Mouse (Mus musculus): Measurements from ENCODE around the gene Ntn5. TPM values are rescaled to one million over a fixed set of nuclear protein-coding genes. Genes with fewer than 3 reads are reported as not detected.

The Ntn5 gene
- total and polyA plus RNA-seq, 3 experiments = 0.08 to 0.57 TPM; not detected in 1

DNA sequence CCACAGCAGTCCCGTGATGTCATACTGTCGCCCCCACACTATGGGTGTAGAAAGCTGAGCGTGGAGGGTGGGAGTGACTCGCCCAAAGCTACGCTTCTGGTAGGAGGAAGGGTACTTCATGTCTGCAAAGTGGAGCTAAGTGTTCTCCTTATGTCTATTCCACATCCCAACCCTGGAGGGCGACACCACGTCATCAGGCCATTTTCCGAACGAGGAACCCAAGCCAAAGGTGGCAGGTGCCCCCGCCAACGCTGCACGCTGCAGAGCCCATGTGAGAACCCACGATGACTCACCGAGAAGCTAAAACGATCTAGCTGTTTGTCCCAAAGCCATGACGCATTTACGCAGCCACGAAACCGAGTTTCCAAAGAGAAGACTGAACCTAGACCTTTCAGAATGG is 58.5 kb downstream of the Ntn5 start:
- H3K36me3 ChIP-seq (replicated peaks in 1 of 2; ENCODE audit: control insufficient read depth in 1 of 2, insufficient read depth in 1 of 2, low read length in 1 of 2) = no peaks in the 10 kb centered on the region
- H3K27me3 ChIP-seq (replicated peaks) = peaks cover 12% of the 10 kb centered on the region
- peak overlapping the region; percentile 30; the same call in 1 of the 2 replicates for H3K4me2 ChIP-seq (ENCODE audit: insufficient read depth, low read depth, poor library complexity, severe bottlenecking)
- dilution Hi-C loops (cut with MboI; ENCODE audit: extremely low pct_ligation_motif_present, extremely low pct_unique_long_range_greater_than_20kb, low sequenced_read_pairs) (no loop called here), in situ Hi-C loops (cut with MboI; ENCODE audit: low pct_ligation_motif_present, low pct_unique_long_range_greater_than_20kb, low sequenced_read_pairs) (loop anchor here (5.0 kb wide), 1 partner anchor 60 kb away; no protein-coding TSS in a partner anchor)
- H3K4me1 ChIP-seq (ENCODE audit: control insufficient read depth in 1 of 2, insufficient read depth in 2 of 2) = peaks cover 5 to 12% of the 10 kb centered on the region in 2 experiments
- H3K27ac ChIP-seq (ENCODE audit: insufficient read depth, low read depth) = no peak overlapping the region
- TF ChIP-seq MEF2A (IDR thresholded peaks at IDR 0.05; ENCODE audit: borderline replicate concordance, low read depth, low read length) (peak; percentile 28; the same call in 1 of the 2 replicates), USF1 (IDR thresholded peaks at IDR 0.05; ENCODE audit: low read depth, low read length) (no peak), NRF1 (IDR thresholded peaks at IDR 0.05; ENCODE audit: low read depth, low read length) (no peak), MAZ (IDR thresholded peaks at IDR 0.05; ENCODE audit: low read depth, low read length) (peak; percentile 76; the same call in 1 of the 2 replicates), E2F4 (IDR thresholded peaks at IDR 0.05; ENCODE audit: insufficient replicate concordance, low read depth, low read length) (no peak), SIN3A (IDR thresholded peaks at IDR 0.05; ENCODE audit: low read length) (peak; percentile 61; the same call in 1 of the 2 replicates), IRF4 (IDR thresholded peaks at IDR 0.05; ENCODE audit: low read depth, low read length) (peak; percentile 45), TCF12 (IDR thresholded peaks at IDR 0.05; ENCODE audit: low read depth, low read length) (no peak), MAX (IDR thresholded peaks at IDR 0.05; ENCODE audit: low read length) (peak; percentile 74), CTCF (conservative IDR thresholded peaks at IDR 0.05 in 1 of 2, IDR thresholded peaks at IDR 0.05 in 1 of 2; ENCODE audit: low read depth in 2 of 2, low read length in 2 of 2) (peak in 1 of 2 experiments; percentile 74; a peak in 2 of 4 replicates), ZKSCAN1 (IDR thresholded peaks at IDR 0.05; ENCODE audit: borderline replicate concordance, low read depth, low read length) (no peak), GABPA (IDR thresholded peaks at IDR 0.05; ENCODE audit: insufficient replicate concordance, low read depth, low read length) (no peak), PAX5 (IDR thresholded peaks at IDR 0.05; ENCODE audit: low read length) (no peak), ELF1 (IDR thresholded peaks at IDR 0.05; ENCODE audit: low read depth, low read length) (no peak; the same call in 1 of the 2 replicates), ETS1 (conservative IDR thresholded peaks at IDR 0.05; ENCODE audit: low read depth, low read length) (peak; percentile 84), ZNF384 (IDR thresholded peaks at IDR 0.05; ENCODE audit: low read depth, low read length) (no peak), POLR2A (IDR thresholded peaks at IDR 0.05; ENCODE audit: low read depth, low read length) (no peak), POLR2AphosphoS2 (IDR thresholded peaks at IDR 0.05; ENCODE audit: low read depth, low read length) (no peak), KAT2A (IDR thresholded peaks at IDR 0.05; ENCODE audit: insufficient replicate concordance, low read length) (0 out of 2 replicates have a peak, but pooled peaks have one; percentile 15), RAD21 (IDR thresholded peaks at IDR 0.05; ENCODE audit: low read depth, low read length) (peak; percentile 49), TBP (conservative IDR thresholded peaks at IDR 0.05; ENCODE audit: low read depth, low read length) (no peak), ZC3H11A (IDR thresholded peaks at IDR 0.05; ENCODE audit: low read depth, low read length) (0 out of 2 replicates have a peak, but pooled peaks have one; percentile 6), MXI1 (IDR thresholded peaks at IDR 0.05; ENCODE audit: low read depth, low read length) (peak; percentile 67; the same call in 1 of the 2 replicates), SMC3 (IDR thresholded peaks at IDR 0.05; ENCODE audit: low read depth, low read length) (peak; percentile 63), BHLHE40 (IDR thresholded peaks at IDR 0.05; ENCODE audit: low read depth, low read length) (peak; percentile 94)
- no peaks in the 10 kb centered on the region for H3K79me2 ChIP-seq (replicated peaks; ENCODE audit: control insufficient read depth, extremely low read depth, insufficient read depth, poor library complexity, severe bottlenecking)
- H3K4me3 ChIP-seq (replicated peaks in 1 of 3; ENCODE audit: low read depth in 2 of 3, low read length in 2 of 3, poor library complexity in 1 of 3) = no peak overlapping the region
- peak; percentile 69 for DNase-seq (ENCODE audit: extremely low read depth)
- H3K9ac ChIP-seq (ENCODE audit: insufficient read depth, low read depth) = no peak overlapping the region
- H3K9me3 ChIP-seq (replicated peaks; ENCODE audit: low read length) = peaks cover 6% of the 10 kb centered on the region

Other genes starting within 250 kb of the Ntn5 start
Only the 20 nearest of the 36 such genes appear.
- not detected in 2 replicates for gene Hsd17b14, start 129.1 kb upstream of the Ntn5 start, total RNA-seq (2012; rRNA removed)
- not detected in 2 replicates for gene Hsd17b14, start 129.1 kb upstream of the Ntn5 start, total RNA-seq (2014; rRNA removed)
- 1.5 and 2.3 TPM in 2 replicates for gene Hsd17b14, start 129.1 kb upstream of the Ntn5 start, polyA plus RNA-seq (2012; ENCODE audit: insufficient read length, low read depth)
- gene Bcat2, start 113.9 kb upstream of the Ntn5 start, total RNA-seq (2012; rRNA removed) = 30.9 and 36.6 TPM in 2 replicates
- 12.9 and 13.5 TPM in 2 replicates for gene Bcat2, start 113.9 kb upstream of the Ntn5 start, total RNA-seq (2014; rRNA removed)
- gene Bcat2, start 113.9 kb upstream of the Ntn5 start, polyA plus RNA-seq (2012; ENCODE audit: insufficient read length, low read depth) = 56.9 and 65.6 TPM in 2 replicates
- 0.38 and 0.51 TPM in 2 replicates for gene Fgf21, start 68.5 kb upstream of the Ntn5 start, total RNA-seq (2012; rRNA removed)
- gene Fgf21, start 68.5 kb upstream of the Ntn5 start, total RNA-seq (2014; rRNA removed) = 0.72 and 0.86 TPM in 2 replicates
- 0.41 and 0.44 TPM in 2 replicates for gene Fgf21, start 68.5 kb upstream of the Ntn5 start, polyA plus RNA-seq (2012; ENCODE audit: insufficient read length, low read depth)
- 1.3 and 6.4 TPM in 2 replicates for gene Fut1, start 66.7 kb upstream of the Ntn5 start, total RNA-seq (2012; rRNA removed)
- gene Fut1, start 66.7 kb upstream of the Ntn5 start, total RNA-seq (2014; rRNA removed) = 1.8 and 2.5 TPM in 2 replicates
- 2.4 and 2.5 TPM in 2 replicates for gene Fut1, start 66.7 kb upstream of the Ntn5 start, polyA plus RNA-seq (2012; ENCODE audit: insufficient read length, low read depth)
- gene Izumo1, start 62.2 kb upstream of the Ntn5 start, total RNA-seq (2012; rRNA removed) = 0.08 and 0.21 TPM in 2 replicates
- 0.16 and 0.17 TPM in 2 replicates for gene Izumo1, start 62.2 kb upstream of the Ntn5 start, total RNA-seq (2014; rRNA removed)
- gene Izumo1, start 62.2 kb upstream of the Ntn5 start, polyA plus RNA-seq (2012; ENCODE audit: insufficient read length, low read depth) = 0.34 and 0.44 TPM in 2 replicates
- 2.4 and 2.9 TPM in 2 replicates for gene Rasip1, start 56.5 kb upstream of the Ntn5 start, total RNA-seq (2012; rRNA removed)
- gene Rasip1, start 56.5 kb upstream of the Ntn5 start, total RNA-seq (2014; rRNA removed) = 0.46 and 0.55 TPM in 2 replicates
- gene Rasip1, start 56.5 kb upstream of the Ntn5 start, polyA plus RNA-seq (2012; ENCODE audit: insufficient read length, low read depth) = 0.76 and 0.77 TPM in 2 replicates
- 0.04 and 0.17 TPM in 2 replicates for gene Mamstr, start 44.0 kb upstream of the Ntn5 start, total RNA-seq (2012; rRNA removed)
- not detected in 2 replicates for gene Mamstr, start 44.0 kb upstream of the Ntn5 start, total RNA-seq (2014; rRNA removed)
- 0.16 and 0.31 TPM in 2 replicates for gene Mamstr, start 44.0 kb upstream of the Ntn5 start, polyA plus RNA-seq (2012; ENCODE audit: insufficient read length, low read depth)
- not detected in 2 replicates for gene Fut2, start 17.6 kb upstream of the Ntn5 start, total RNA-seq (2012; rRNA removed)
- not detected in 2 replicates for gene Fut2, start 17.6 kb upstream of the Ntn5 start, total RNA-seq (2014; rRNA removed)
- not detected in 2 replicates for gene Fut2, start 17.6 kb upstream of the Ntn5 start, polyA plus RNA-seq (2012; ENCODE audit: insufficient read length, low read depth)
- 0.04 and 0.08 TPM in 2 replicates for gene Sec1, start 10.4 kb downstream of the Ntn5 start, total RNA-seq (2012; rRNA removed)
- gene Sec1, start 10.4 kb downstream of the Ntn5 start, total RNA-seq (2014; rRNA removed) = 0.18 and 0.26 TPM in 2 replicates
- gene Sec1, start 10.4 kb downstream of the Ntn5 start, polyA plus RNA-seq (2012; ENCODE audit: insufficient read length, low read depth) = 0.33 and 0.46 TPM in 2 replicates
- gene Car11, start 15.8 kb downstream of the Ntn5 start, total RNA-seq (2012; rRNA removed) = 0.25 TPM in 1 of 2 replicates, not detected in the other
- gene Car11, start 15.8 kb downstream of the Ntn5 start, total RNA-seq (2014; rRNA removed) = not detected in 2 replicates
- 0.61 TPM in 1 of 2 replicates, not detected in the other for gene Car11, start 15.8 kb downstream of the Ntn5 start, polyA plus RNA-seq (2012; ENCODE audit: insufficient read length, low read depth)
- gene Dbp, start 21.1 kb downstream of the Ntn5 start, total RNA-seq (2012; rRNA removed) = 7.9 and 8.5 TPM in 2 replicates
- gene Dbp, start 21.1 kb downstream of the Ntn5 start, total RNA-seq (2014; rRNA removed) = 11.0 and 12.4 TPM in 2 replicates
- 7.2 and 10.4 TPM in 2 replicates for gene Dbp, start 21.1 kb downstream of the Ntn5 start, polyA plus RNA-seq (2012; ENCODE audit: insufficient read length, low read depth)
- 3,614 and 3,766 TPM in 2 replicates for gene Rpl18, start 31.4 kb downstream of the Ntn5 start, total RNA-seq (2012; rRNA removed)
- 3,153 and 3,204 TPM in 2 replicates for gene Rpl18, start 31.4 kb downstream of the Ntn5 start, total RNA-seq (2014; rRNA removed)
- 2,393 and 2,438 TPM in 2 replicates for gene Rpl18, start 31.4 kb downstream of the Ntn5 start, polyA plus RNA-seq (2012; ENCODE audit: insufficient read length, low read depth)
- 16.6 and 19.2 TPM in 2 replicates for gene Sphk2, start 34.0 kb downstream of the Ntn5 start, total RNA-seq (2012; rRNA removed)
- gene Sphk2, start 34.0 kb downstream of the Ntn5 start, total RNA-seq (2014; rRNA removed) = 7.3 and 9.4 TPM in 2 replicates
- gene Sphk2, start 34.0 kb downstream of the Ntn5 start, polyA plus RNA-seq (2012; ENCODE audit: insufficient read length, low read depth) = 21.8 and 22.4 TPM in 2 replicates
- 1.3 and 1.4 TPM in 2 replicates for gene Fam83e, start 37.2 kb downstream of the Ntn5 start, total RNA-seq (2012; rRNA removed)
- gene Fam83e, start 37.2 kb downstream of the Ntn5 start, total RNA-seq (2014; rRNA removed) = 0.13 and 0.39 TPM in 2 replicates
- gene Fam83e, start 37.2 kb downstream of the Ntn5 start, polyA plus RNA-seq (2012; ENCODE audit: insufficient read length, low read depth) = 0.40 and 0.74 TPM in 2 replicates
- 0.21 TPM in 1 of 2 replicates, not detected in the other for gene Spaca4, start 41.8 kb downstream of the Ntn5 start, total RNA-seq (2012; rRNA removed)
- not detected in 2 replicates for gene Spaca4, start 41.8 kb downstream of the Ntn5 start, total RNA-seq (2014; rRNA removed)
- 0.35 TPM in 1 of 2 replicates, not detected in the other for gene Spaca4, start 41.8 kb downstream of the Ntn5 start, polyA plus RNA-seq (2012; ENCODE audit: insufficient read length, low read depth)
- 0.30 and 0.46 TPM in 2 replicates for gene Lmtk3, start 99.7 kb downstream of the Ntn5 start, total RNA-seq (2012; rRNA removed)
- gene Lmtk3, start 99.7 kb downstream of the Ntn5 start, total RNA-seq (2014; rRNA removed) = 0.19 TPM in 1 of 2 replicates, not detected in the other
- 0.18 and 0.34 TPM in 2 replicates for gene Lmtk3, start 99.7 kb downstream of the Ntn5 start, polyA plus RNA-seq (2012; ENCODE audit: insufficient read length, low read depth)
- 0.13 and 0.17 TPM in 2 replicates for gene Sult2b1, start 100.6 kb downstream of the Ntn5 start, total RNA-seq (2012; rRNA removed)
- gene Sult2b1, start 100.6 kb downstream of the Ntn5 start, total RNA-seq (2014; rRNA removed) = not detected in 2 replicates
- gene Sult2b1, start 100.6 kb downstream of the Ntn5 start, polyA plus RNA-seq (2012; ENCODE audit: insufficient read length, low read depth) = 0.29 TPM in 1 of 2 replicates, not detected in the other
- 59.1 and 64.2 TPM in 2 replicates for gene Cyth2, start 130.6 kb downstream of the Ntn5 start, total RNA-seq (2012; rRNA removed)
- gene Cyth2, start 130.6 kb downstream of the Ntn5 start, total RNA-seq (2014; rRNA removed) = 25.6 and 28.7 TPM in 2 replicates
- 59.4 and 75.4 TPM in 2 replicates for gene Cyth2, start 130.6 kb downstream of the Ntn5 start, polyA plus RNA-seq (2012; ENCODE audit: insufficient read length, low read depth)
- 1.5 and 2.1 TPM in 2 replicates for gene Kcnj14, start 140.8 kb downstream of the Ntn5 start, total RNA-seq (2012; rRNA removed)
- gene Kcnj14, start 140.8 kb downstream of the Ntn5 start, total RNA-seq (2014; rRNA removed) = 1.0 and 1.3 TPM in 2 replicates
- 3.2 and 3.5 TPM in 2 replicates for gene Kcnj14, start 140.8 kb downstream of the Ntn5 start, polyA plus RNA-seq (2012; ENCODE audit: insufficient read length, low read depth)
- 83.0 and 128 TPM in 2 replicates for gene Grwd1, start 146.9 kb downstream of the Ntn5 start, total RNA-seq (2012; rRNA removed)
- 88.1 and 98.5 TPM in 2 replicates for gene Grwd1, start 146.9 kb downstream of the Ntn5 start, total RNA-seq (2014; rRNA removed)
- gene Grwd1, start 146.9 kb downstream of the Ntn5 start, polyA plus RNA-seq (2012; ENCODE audit: insufficient read length, low read depth) = 108 and 115 TPM in 2 replicates

Data from CH12.LX (cell line).